Mouse (Mus musculus) erythroblast, embryonic 14.5 days (primary cell): ENCODE data around the gene Sowahd.

Experiments
- GATA1 ChIP-seq: IDR thresholded peaks from 2 replicates; pipeline ENCODE4 v1.6.1; 2012; ENCODE audit warnings: low read length, inconsistent platforms, mixed read lengths
- TAL1 ChIP-seq: IDR thresholded peaks from 3 replicates; pipeline ENCODE4 v1.6.1; 2012; ENCODE audit warnings: low read length, inconsistent platforms, mixed read lengths

DNA sequence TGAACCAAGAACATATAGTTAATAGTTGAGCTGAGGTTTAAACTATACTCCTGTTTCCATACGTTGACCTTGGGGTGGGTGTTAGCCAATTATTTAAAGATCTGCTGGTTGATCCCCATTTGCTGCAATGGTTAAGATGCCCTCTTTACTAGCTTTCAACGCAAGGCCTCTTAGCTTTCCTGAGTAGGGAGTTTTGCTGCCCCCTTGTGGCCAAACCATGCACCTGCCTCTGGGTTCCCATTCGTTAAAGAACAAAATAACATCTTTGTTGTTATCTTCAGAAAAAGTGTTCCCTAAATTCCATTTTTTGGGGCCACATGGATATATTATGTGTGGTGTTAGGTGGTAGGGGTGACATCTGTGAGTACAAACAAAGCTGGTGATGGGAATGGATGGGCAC lies 26.0 kb upstream of the Sowahd start:
- no peak for TF ChIP-seq GATA1
- no peak for TF ChIP-seq TAL1
